Mouse (Mus musculus) forebrain, embryonic 16.5 days (tissue): ENCODE data around the gene Dffa. TPM values are rescaled to one million over a fixed set of nuclear protein-coding genes. Genes with fewer than 3 reads are reported as not detected.
A peak's percentile ranks its signal among the peaks of the same experiment; 100 is the strongest.

Experiments
- ATAC-seq: fragments of 200-750 bp; cut with Nextera tagmentation; 2 replicates; pipeline ENCODE4 v1.8.0; 2017; ENCODE audit warnings: mild to moderate bottlenecking, moderate library complexity
- H3K27ac ChIP-seq: fragments of 300-500 bp; sonication (generic); 2 replicates; pipeline ENCODE4 v1.5.1; 2014; ENCODE audit warnings: low read length, control low read depth
- H3K27me3 ChIP-seq: fragments of 300-500 bp; sonication (generic); replicated peaks from 2 replicates; pipeline ENCODE4 v1.6.1; 2014; ENCODE audit warnings: low read length; ENCODE audit not compliant: control insufficient read depth, insufficient read depth
- H3K36me3 ChIP-seq: fragments of 300-500 bp; sonication (generic); 2 replicates; pipeline ENCODE4 v1.6.1; 2014; ENCODE audit not compliant: control insufficient read depth, insufficient read depth
- H3K4me1 ChIP-seq: fragments of 300-500 bp; sonication (generic); replicated peaks from 2 replicates; pipeline ENCODE4 v1.6.1; 2014; ENCODE audit warnings: low read length; ENCODE audit not compliant: control insufficient read depth, insufficient read depth
- H3K4me2 ChIP-seq: fragments of 300-500 bp; sonication (generic); 2 replicates; pipeline ENCODE4 v1.6.1; 2014; ENCODE audit warnings: mild to moderate bottlenecking, low read length, control low read depth
- H3K4me3 ChIP-seq: fragments of 300-500 bp; sonication (generic); replicated peaks from 2 replicates; pipeline ENCODE4 v1.5.1; 2014; ENCODE audit warnings: mild to moderate bottlenecking, low read length, control low read depth
- H3K9ac ChIP-seq: fragments of 300-500 bp; sonication (generic); replicated peaks from 2 replicates; pipeline ENCODE4 v1.6.1; 2014; ENCODE audit warnings: low read depth, low read length, control low read depth
- H3K9me3 ChIP-seq: fragments of 300-500 bp; sonication (generic); 2 replicates; pipeline ENCODE4 v1.6.1; 2016; ENCODE audit warnings: low read length; ENCODE audit not compliant: control insufficient read depth
- WGBS: fragments of 180-500 bp; shearing (Covaris S2); extraction: QIAGEN DNeasy Blood & Tissue Kit; methylation state at CpG from one replicate; pipeline ENCODE4 v1.1.7; 2014; 5-methylcytosine and 5-hydroxymethylcytosine counted together
- polyA plus RNA-seq: library from polyadenylated mRNA; unstranded; fragments of >200 nt; fragmentation: Nextera tagmentation; extraction: Ambion mirVana; gene quantifications from 2 replicates; pipeline ENCODE4 v1.2.1, GENCODE M21; 2015

Gene Dffa
- polyA plus RNA-seq, 1 experiment from 2014 or later, result 26.3 TPM

- H3K9ac ChIP-seq, result no peak overlapping the region
- ATAC-seq, result no peak
- no peaks in the 10 kb centered on the region for H3K4me1 ChIP-seq
- WGBS, result 82% methylated on average over 6 of the region's 6 CpGs
- no peaks in the 10 kb centered on the region for H3K9me3 ChIP-seq
- no peak overlapping the region for H3K27ac ChIP-seq
- H3K27me3 ChIP-seq, result no peaks in the 10 kb centered on the region
- H3K4me2 ChIP-seq, result no peak overlapping the region
- no peak overlapping the region for H3K4me3 ChIP-seq
- no peaks in the 10 kb centered on the region for H3K36me3 ChIP-seq
These were observed 22.2 kb downstream of the Dffa start for GRCm38 (mm10) chr4:149126115-149126509.

- H3K4me2 ChIP-seq, result no peak within 1 kb of the TSS
- no peak within 1 kb of the TSS for H3K4me3 ChIP-seq
- no peak within 1 kb of the TSS for H3K27ac ChIP-seq
- peaks cover 2% of the 10 kb centered on the region; the same call in 1 of the 2 replicates for H3K36me3 ChIP-seq
- 73% methylated on average over 11 of the region's 11 CpGs for WGBS
- no peaks in the 10 kb centered on the region for H3K4me1 ChIP-seq
- no peaks in the 10 kb centered on the region for H3K27me3 ChIP-seq
- H3K9me3 ChIP-seq, result no peaks in the 10 kb centered on the region
- no peak within 1 kb of the TSS for H3K9ac ChIP-seq
- no peak for ATAC-seq
These were observed 22.7 kb downstream of the Dffa start, which contains the start of gene Cort for GRCm38 (mm10) chr4:149126663-149127062. TSS of gene Cort (minus strand) at chr4:149126763.

GRCm38 (mm10) chr4:149128467-149128866 is 24.5 kb downstream of the Dffa start:
- Histone ChIP-seq H3K4me1 (no peaks in the 10 kb centered on the region), H3K9ac (no peak overlapping the region), H3K4me3 (no peak overlapping the region), H3K36me3 (peaks cover 2% of the 10 kb centered on the region; the same call in 1 of the 2 replicates), H3K4me2 (no peak overlapping the region), H3K27ac (no peak overlapping the region), H3K9me3 (no peaks in the 10 kb centered on the region), H3K27me3 (no peaks in the 10 kb centered on the region)
- 87% methylated on average over 18 of the region's 18 CpGs for WGBS
- no peak for ATAC-seq

GRCm38 (mm10) chr4:149131021-149131752 is 27.2 kb downstream of the Dffa start:
- Histone ChIP-seq H3K27ac (no peak overlapping the region), H3K9me3 (no peaks in the 10 kb centered on the region), H3K4me1 (peaks cover under 1% of the 10 kb centered on the region; the same call in 1 of the 2 replicates), H3K9ac (no peak overlapping the region), H3K27me3 (no peaks in the 10 kb centered on the region), H3K36me3 (peaks cover 2% of the 10 kb centered on the region; the same call in 1 of the 2 replicates), H3K4me3 (no peak overlapping the region), H3K4me2 (no peak overlapping the region)
- 89% methylated on average over 23 of the region's 23 CpGs for WGBS
- no peak for ATAC-seq

GRCm38 (mm10) chr4:149131789-149132565 is 28.0 kb downstream of the Dffa start:
- Histone ChIP-seq H3K9me3 (no peaks in the 10 kb centered on the region), H3K36me3 (peaks cover 2% of the 10 kb centered on the region; the same call in 1 of the 2 replicates), H3K27me3 (no peaks in the 10 kb centered on the region), H3K27ac (no peak overlapping the region), H3K9ac (0 out of 2 replicates have a peak overlapping the region, but pooled peaks have one; percentile 3), H3K4me3 (no peak overlapping the region), H3K4me2 (no peak overlapping the region), H3K4me1 (peaks cover 7% of the 10 kb centered on the region)
- 90% methylated on average over 21 of the region's 21 CpGs for WGBS
- ATAC-seq, result no peak

- Histone ChIP-seq H3K36me3 (peaks cover 2% of the 10 kb centered on the region; the same call in 1 of the 2 replicates), H3K9me3 (no peaks in the 10 kb centered on the region), H3K27me3 (no peaks in the 10 kb centered on the region), H3K4me1 (peaks cover 7% of the 10 kb centered on the region), H3K9ac (no peak overlapping the region), H3K27ac (no peak overlapping the region), H3K4me2 (no peak overlapping the region), H3K4me3 (no peak overlapping the region)
- no peak for ATAC-seq
- 78% methylated on average over 5 of the region's 5 CpGs for WGBS
These were observed 29.4 kb downstream of the Dffa start for GRCm38 (mm10) chr4:149133395-149133794.

- H3K4me3 ChIP-seq, result peak overlapping the region; percentile 74
- peak overlapping the region; percentile 74; the same call in 1 of the 2 replicates for H3K9ac ChIP-seq
- peaks cover 1% of the 10 kb centered on the region; the same call in 1 of the 2 replicates for H3K36me3 ChIP-seq
- no peaks in the 10 kb centered on the region for H3K27me3 ChIP-seq
- H3K4me2 ChIP-seq, result peak overlapping the region; percentile 72
- no peak overlapping the region for H3K27ac ChIP-seq
- WGBS, result 57% methylated on average over 18 of the region's 18 CpGs
- peaks cover 7% of the 10 kb centered on the region for H3K4me1 ChIP-seq
- no peaks in the 10 kb centered on the region for H3K9me3 ChIP-seq
- 0 out of 2 replicates have a peak, but pooled peaks have one; percentile 4 for ATAC-seq
These were observed 32.3 kb downstream of the Dffa start for GRCm38 (mm10) chr4:149136116-149136850.

- WGBS, result under 1% methylated on average over 68 of the region's 68 CpGs
- peak; percentile 91 for ATAC-seq
These were observed 33.2 kb downstream of the Dffa start, which contains the start of gene Cenps for GRCm38 (mm10) chr4:149136982-149137770. TSS of gene Cenps (minus strand) at chr4:149137629.

More at GRCm38 (mm10) chr4:149136982-149137770, 33.2 kb downstream of the Dffa start, which contains the start of gene Cenps:
- H3K27ac ChIP-seq, result peak within 1 kb of the TSS; percentile 49
- H3K9ac ChIP-seq, result peak within 1 kb of the TSS; percentile 74
- no peaks in the 10 kb centered on the region for H3K9me3 ChIP-seq
- peak within 1 kb of the TSS; percentile 72 for H3K4me2 ChIP-seq
- H3K36me3 ChIP-seq, result no peaks in the 10 kb centered on the region
- peaks cover 7% of the 10 kb centered on the region for H3K4me1 ChIP-seq
- peak within 1 kb of the TSS; percentile 74 for H3K4me3 ChIP-seq
- no peaks in the 10 kb centered on the region for H3K27me3 ChIP-seq
